Mouse (Mus musculus): ENCODE measurements around the gene Tyro3. TPM values are rescaled to one million over a fixed set of nuclear protein-coding genes. Genes with fewer than 3 reads are reported as not detected.

Tyro3 gene
- total RNA-seq (2021), result 10 to 100 TPM; 87.0 to 88.2 TPM

DNA sequence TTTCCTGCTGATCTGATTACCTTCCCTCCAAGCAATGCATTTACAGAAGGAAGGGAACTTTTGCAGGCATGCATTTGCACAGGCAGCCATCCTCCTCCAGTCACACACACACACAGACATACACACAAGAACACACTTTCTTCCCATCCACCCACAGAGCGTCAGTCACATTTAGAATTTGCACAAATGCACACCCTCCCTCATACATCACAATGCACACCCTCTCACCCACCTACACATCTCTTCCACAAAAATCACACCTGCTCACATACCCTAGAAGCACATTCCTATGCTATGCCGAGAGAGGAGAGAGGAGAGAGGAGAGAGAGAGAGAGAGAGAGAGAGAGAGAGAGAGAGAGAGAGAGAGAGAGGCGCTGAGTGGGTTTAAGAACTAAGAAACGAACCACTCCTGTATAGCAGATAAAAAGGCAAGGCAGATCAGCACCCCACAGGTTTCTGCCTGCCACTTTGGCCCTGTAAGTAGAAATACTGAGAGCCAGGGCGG is at the start of gene Tyro3:
TSS of gene Tyro3 (plus strand) at position 455 of the 505 bp plus-strand sequence.
- DNase-seq (ENCODE audit: extremely low spot score in 1 of 2, low spot score in 1 of 2), result no peak

DNA sequence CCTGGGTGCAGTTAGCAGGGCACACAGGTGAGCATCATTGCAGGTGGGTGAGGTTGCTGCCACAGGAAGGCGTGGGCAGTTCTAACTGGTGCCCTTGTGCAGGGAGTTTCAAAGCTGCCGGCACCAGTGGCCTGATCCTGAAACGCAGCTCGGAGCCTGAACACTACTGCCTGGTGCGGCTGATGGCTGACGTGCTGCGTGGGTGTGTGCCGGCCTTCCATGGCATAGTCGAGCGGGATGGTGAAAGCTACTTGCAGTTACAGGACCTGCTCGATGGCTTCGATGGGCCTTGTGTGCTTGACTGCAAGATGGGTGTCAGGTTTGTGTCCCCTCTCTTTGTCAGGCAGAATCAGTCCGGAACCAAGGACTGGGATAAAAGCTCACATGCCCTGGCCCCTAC is 48.3 kb upstream of the Tyro3 start:
- DNase-seq (ENCODE audit: extremely low spot score in 1 of 2, low spot score in 1 of 2), result no peak

DNA sequence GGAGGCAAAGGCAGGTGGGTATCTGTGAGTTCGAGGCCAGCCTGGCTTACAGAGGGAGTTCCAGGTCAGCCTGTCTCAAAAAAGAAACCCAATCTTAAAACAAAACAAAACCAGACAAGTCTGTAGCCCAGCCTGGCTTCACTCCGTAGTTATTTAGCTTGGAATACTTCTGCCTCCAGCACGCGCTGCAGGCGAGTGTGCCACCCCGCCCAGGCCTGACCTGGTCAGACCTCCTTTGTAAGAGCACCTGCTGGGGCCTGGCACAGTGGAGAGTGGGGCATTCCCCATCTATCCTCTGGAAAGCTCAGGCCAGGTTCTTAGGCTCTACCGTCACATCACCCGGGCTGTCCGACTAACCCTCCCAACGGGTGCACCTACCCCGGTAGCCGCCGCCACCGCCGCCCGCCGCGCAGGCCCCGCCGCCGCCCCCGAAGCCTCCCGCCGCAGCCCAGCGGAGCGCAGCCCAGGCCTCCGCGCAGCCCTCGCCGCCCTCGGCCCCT is 39.9 kb upstream of the Tyro3 start:
- DNase-seq (ENCODE audit: extremely low spot score in 1 of 2, low spot score in 1 of 2), result no peak

DNA sequence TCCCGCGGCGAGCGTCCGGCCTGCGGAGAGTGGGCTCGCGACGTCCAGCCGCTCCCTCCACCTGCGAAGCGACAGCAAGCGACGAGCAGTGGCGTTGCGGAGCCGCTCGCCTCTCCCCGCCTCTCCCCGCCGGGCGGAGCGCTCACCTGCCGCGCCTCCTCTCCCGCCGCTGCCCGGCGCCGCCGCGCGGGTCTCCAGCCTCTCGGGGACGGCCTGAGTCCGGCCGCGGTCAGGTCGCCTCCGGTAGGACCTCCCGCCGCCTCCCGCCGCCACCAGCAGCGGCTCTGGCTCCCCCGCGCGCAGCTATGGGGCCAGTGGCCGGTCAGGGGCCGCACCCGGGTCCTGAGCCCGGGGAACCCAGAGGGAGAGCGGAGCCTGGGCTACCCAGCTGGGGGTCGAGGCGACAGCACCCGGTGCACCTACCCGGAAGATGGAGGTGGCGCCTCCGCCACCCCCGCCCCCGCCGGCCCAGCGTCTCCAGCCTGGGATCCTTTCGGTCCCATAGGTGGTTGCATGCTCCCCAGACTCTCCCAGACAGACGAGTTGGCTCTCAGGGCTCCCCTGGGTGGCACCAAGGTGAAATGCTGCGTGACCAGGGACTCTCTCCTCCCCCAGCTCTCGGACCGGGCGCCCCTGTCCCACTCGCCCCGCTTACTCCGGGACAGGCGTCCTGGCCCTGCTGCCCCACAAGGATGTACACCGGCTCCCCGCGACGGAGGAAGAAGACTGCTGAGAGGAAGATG is 39.3 kb upstream of the Tyro3 start:
- DNase-seq (ENCODE audit: extremely low spot score in 1 of 2, low spot score in 1 of 2), result no peak

DNA sequence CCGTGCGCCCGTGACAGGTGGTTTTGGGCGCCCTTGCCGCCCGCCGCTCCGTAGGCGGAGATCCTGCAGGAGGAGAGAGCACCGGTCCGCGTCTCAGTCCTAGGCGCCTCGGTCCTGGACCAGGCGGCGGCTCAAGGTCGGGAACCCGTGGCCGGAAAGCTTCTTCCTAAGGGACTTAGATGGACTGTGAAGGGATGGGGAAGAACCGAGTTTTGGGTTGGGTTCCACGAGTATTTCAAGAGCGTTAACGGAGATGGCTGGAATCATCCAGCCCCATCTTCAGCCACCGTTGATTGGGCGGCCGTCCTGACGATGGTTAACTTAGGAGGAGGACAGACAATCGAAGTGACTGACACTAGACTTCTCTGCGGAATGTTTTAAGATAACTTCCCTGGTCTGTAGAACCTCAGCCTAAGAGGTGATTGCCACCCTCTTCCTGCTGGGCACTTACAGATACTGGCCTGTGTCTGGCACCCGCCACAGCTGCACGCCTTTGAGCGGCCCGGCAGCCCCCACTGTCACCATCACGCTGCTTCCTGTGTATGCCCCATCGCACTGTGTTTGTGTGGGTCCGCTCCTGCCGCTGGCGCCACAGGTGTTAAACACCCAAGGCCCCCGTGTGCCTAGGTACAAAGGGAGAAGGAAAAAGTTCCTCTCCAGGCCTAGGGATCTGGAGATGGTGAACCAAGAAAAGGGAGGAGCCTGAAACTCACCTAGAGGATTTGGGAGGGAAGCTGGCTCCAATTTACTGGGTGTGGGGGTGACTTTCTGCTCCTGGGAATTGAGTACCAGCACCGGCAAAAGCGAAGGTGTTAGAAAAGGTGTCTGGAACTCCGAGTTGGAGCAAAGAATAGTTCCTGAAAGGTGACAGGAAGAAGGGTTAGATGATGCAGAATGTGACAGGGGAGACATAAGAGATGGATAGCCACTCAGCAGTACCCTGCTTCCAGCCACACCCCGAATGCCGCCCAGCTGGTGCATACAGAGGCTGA is 38.4 kb upstream of the Tyro3 start:
- no peak for DNase-seq (ENCODE audit: extremely low spot score in 1 of 2, low spot score in 1 of 2)

DNA sequence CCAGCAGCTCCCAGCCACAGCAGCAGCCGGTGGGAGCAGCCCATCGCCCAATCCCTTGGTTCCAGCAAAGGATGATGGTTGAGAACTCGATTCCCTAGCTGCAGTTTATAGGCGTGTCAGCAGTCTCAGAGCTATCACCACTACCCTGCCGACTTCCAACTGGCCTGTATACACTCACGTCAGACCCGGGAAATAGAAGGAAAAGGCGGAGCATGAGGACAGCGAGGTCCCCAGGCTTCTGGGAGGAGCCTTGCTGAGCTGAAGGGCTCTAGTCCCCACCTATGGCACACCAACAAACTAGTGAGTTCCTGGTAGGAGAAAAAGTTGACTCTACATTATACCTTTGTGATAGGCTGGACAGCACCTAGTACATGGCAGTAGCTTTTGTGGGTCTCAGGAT is 37.3 kb upstream of the Tyro3 start, which contains the start of gene Ltk:
TSS of gene Ltk (minus strand) at position 181 of the 400 bp plus-strand sequence.
- DNase-seq (ENCODE audit: extremely low spot score in 1 of 2, low spot score in 1 of 2), result no peak

DNA sequence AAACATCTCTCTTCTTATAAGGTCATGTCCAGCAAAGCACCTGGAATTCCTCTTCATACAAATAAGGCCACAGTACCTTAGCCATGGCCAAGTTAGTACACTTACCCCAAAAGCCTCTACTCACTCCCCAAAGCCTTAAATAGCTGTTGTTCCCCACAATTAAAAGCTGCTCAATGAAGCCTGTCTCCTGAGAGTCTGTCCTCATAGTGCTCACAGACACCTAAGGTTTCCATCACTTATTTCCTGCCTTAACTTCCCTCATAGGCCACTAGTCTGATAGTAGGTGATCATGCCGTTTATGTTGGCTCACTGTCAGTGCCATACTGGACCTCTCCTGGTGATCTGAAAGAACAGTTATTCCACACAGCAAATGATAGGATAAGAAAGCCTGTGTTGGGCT is 35.3 kb upstream of the Tyro3 start:
- DNase-seq (ENCODE audit: extremely low spot score in 1 of 2, low spot score in 1 of 2), result no peak

DNA sequence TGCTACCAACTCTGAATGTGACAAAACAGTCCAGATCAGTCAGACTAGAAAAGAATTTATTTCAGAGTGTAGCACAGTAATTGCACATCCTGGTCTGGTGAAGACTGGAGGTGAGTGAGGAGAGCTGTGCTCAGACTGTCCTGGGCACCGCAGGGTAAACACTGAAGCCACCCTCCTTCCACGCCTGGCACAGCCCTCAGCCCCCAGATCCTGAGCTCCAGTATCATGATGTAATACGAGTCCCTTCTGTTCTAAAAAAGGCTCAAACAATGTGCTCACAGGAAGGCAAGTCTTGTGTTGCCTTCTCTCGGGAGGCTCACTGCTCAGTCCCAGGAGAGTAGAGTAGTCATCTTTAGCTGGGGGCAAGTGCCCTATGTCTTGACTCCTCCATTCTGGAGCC is 33.6 kb upstream of the Tyro3 start:
- no peak for DNase-seq (ENCODE audit: extremely low spot score in 1 of 2, low spot score in 1 of 2)

DNA sequence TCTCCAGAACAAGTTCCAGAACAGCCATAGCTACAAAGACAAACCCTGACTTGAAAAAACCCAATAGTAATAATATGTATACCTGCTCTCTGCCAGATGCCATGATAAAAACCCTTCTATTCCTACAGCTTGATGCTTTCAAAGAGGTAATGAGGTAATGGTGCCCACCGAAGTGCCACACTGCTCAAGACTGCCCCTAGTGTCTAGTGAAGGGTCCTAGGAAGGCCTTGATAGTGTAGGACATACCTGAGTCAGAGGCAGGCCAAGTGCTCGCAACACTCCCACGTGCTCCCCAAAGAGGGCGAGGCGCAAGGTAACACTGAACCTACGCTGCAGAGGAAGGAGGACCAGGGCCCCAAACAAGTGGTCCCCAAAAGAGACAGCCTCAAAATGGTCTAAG is 30.3 kb upstream of the Tyro3 start:
- no peak for DNase-seq (ENCODE audit: extremely low spot score in 1 of 2, low spot score in 1 of 2)

DNA sequence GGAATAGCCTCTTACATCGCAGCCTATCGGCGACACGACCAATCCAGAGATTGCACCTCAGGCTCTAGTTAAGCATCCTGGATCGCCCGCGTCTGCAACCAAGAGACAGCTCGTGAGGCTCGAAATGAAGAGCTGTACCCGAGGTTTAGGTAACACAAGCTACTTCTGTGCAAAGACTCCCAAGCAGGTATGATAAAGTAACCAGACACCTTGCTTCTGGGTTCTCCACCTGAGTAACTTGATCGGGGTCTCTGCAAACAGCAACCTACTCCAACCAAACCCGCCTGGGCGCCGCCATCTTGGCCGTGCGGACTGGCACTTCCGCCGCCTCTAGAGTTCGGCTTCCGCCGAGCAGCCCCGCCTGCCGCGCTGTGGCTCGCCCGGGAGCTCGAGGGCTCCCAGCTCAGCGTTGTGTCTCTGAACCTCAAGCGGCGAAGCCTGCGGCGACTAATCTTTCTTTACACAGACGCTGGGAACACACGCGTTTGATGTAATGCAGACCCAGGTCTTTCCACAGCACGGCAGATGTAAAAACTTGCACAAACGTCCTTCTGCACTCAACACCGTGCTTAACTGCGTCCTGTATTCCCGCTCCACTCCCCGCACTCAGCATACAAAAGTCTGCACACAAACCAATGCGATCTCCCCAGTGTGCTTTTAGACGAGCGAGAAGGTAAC is 10.2 kb upstream of the Tyro3 start, which contains the start of gene Rpap1:
TSS of gene Rpap1 (minus strand) at position 332 of the 678 bp plus-strand sequence.
- DNase-seq (ENCODE audit: extremely low spot score in 1 of 2, low spot score in 1 of 2), result peak; percentile 81 to 83

DNA sequence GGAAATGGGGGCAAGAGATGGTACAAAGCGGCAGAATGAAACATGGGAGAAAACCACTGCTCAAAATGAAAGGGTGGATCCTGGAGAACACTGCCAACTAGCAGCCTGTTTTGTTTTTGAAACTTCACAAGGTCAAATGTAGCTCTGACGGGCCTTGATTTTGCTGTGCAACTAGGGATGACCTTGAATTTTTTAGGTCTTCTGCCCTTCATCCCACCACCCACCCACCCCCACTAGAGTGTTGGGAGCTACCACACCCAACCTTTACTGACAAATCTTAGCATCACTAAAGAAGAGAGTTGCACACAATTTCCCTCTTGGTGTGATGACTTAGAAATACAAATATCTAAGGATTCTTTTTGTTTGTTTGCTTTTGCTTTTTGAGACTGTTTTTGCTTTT is 7.5 kb upstream of the Tyro3 start:
- no peak for DNase-seq (ENCODE audit: extremely low spot score in 1 of 2, low spot score in 1 of 2)

DNA sequence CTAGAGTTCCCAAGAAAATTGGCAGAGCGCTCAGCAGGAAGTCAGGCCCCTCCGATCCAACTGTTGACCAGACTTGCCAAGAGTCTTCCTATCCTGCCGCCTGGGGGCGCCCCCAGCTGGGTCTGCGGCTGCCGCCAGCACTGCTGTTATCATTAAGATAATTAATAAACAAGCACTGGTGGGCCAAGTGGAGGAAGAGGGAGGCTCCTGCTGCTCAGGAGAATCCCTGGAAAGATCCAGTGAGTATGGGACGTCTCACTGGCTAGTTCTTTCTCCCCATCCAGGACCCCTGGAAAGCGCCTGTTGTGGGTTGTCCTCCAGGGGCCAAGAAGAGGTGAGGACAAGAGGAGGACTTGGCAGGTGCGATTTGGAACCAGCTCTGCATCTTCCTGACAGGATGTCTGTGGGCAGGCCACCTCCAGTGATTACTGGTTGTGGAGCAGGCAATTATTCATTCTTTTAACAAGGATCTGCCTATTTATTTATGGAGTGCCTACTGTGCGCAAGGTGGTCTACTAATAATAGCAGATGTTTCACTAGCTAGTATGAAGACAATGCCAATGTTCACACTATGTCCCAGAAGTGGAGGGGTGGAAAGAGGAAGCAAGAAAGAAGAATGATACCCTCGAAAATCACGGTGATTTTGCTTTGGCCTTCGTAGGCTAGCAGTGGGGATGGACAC is 854 bp downstream of the Tyro3 start:
- DNase-seq (ENCODE audit: extremely low spot score in 1 of 2, low spot score in 1 of 2), result peak in 1 of 2 experiments; percentile 52

DNA sequence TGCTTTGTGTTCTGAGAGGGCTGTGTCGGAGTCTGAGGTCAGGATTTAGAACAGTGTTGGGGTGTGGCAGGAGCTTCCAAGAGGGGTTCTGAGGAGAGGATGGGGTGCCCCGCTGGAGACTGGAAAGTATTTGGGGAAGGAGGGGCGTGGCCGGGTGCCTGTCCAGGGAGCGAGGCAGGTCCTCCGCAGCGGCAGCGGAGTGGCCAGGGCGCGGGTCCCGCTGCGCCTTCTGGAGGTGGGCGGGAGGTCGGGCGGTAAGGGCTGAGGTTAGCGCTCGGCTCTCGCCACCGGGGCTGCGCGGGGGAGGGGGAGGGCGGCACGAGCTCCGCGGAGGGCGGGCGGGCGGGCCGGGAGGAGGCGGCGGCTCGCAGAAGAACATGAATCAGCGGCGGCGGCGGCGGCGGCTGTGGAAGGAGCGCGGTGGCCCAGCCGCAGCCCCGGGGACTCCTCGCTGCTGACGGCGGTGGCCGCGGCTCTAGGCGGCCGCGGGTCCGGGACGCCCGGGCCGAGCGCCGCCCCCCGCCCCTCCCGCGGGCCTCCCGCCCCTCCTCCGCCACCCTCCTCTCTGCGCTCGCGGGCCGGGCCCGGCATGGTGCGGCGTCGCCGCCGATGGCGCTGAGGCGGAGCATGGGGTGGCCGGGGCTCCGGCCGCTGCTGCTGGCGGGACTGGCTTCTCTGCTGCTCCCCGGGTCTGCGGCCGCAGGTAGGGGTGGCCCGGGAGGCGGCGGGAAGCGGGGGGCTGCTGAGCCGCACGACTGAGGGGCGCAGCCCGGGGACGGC is 1.8 kb downstream of the Tyro3 start:
- DNase-seq (ENCODE audit: extremely low spot score in 1 of 2, low spot score in 1 of 2), result peak in 1 of 2 experiments; percentile 19

DNA sequence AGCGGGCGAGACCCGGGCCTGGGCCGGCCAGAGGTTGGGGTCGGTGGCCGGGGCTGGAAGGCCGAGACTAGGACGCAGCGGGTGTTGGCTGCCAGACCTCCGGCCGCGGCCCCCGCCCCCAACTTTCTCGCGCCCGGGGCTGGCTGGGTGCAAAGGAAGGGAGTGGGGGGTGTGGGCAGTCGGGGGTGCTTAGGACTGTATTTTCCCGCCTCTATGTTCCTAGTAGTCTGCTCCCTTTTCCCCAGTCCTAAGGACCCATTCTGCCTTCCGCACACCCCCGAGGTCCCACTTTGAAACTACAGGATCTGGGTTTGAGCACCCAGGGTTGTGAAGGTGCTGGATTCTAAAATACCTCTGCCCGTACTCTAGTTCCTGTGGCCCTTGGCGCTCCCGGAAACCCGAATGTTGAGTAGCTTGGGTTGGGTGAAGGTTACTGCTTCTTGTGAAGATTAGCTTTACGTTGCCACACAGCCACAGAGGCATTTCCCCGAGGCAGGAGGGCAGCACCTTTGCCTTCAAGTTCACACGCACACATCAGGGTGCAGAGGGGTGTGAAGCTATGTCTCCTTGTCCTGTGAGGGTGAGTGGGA is 2.5 kb downstream of the Tyro3 start:
- no peak for DNase-seq (ENCODE audit: extremely low spot score in 1 of 2, low spot score in 1 of 2)

DNA sequence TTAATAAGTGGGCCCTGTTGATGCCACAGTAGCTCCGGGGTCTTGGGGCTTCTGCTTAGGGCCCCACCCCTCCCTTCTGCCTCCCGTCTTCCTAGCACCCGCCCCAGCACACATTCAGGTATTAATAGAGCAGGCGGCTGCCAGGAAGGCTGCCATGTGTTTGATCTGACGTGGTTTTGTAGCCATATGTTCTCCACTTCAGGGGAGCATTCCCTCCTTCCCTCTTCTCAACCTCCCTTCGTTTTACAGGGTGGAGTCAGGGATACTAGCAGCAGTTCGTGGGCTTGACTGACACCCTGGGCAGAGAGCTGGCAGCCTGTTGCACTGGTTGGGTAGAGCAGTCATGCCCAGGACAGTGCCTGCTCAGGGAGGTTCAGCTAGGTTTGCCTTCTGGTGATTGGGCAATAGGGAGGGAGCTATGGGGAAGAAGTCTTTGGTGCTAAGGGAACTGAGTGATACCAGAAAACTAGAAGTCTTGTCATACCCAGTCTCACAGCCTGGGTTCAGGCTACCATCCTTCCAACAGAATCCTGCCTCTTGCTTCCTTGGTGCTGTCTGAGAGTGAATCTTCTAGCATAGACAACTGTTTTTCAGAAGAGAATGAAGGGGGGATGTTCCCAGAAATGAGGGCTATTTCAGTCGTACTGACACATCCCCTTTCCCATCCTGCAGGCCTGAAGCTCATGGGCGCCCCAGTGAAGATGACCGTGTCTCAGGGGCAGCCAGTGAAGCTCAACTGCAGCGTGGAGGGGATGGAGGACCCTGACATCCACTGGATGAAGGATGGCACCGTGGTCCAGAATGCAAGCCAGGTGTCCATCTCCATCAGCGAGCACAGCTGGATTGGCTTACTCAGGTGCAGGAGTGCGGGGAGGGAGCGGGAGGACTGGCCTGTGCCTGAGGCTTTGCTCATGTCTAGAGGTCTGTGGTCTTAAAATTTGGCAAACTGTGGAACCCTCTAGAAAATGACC is 3.6 kb downstream of the Tyro3 start:
- DNase-seq (ENCODE audit: extremely low spot score in 1 of 2, low spot score in 1 of 2), result peak in 1 of 2 experiments; percentile 12

DNA sequence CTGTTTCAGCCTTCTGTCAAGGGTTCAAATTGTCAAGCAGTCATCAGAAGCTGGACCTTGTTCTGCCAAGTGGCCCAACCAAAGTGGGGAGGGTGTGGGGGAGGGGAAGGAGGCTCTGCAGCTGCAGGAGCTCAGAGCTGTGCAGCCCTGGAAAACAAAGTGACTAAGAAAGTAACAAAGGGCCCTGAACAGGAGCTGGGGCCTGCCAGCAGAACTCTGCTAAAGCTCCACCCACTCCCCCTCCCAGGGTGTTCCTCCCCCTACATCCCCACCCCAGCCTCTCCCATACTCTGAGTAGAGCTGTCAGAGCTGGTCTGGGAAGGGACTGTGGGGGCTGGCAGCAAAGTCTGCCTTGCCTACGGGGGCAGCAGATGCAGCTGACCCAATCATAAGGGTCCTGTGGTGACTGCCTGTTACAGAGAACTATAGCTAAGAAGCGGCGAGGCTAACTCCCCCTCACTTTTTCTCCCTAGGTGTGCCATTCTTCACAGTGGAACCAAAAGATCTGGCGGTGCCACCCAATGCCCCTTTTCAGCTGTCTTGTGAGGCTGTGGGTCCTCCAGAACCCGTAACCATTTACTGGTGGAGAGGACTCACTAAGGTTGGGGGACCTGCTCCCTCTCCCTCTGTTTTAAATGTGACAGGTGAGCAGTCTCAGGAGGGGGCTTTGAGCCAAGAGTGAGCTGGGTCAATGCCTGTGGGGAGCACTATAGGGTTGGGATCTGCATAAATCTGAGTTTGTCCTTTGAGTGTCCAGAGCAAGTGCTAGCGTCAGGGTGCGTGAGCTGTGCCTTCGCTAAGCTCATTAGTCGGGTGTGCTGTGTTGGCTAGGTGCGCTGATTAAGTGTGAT is 5.5 kb downstream of the Tyro3 start:
- peak in 1 of 2 experiments; percentile 27 for DNase-seq (ENCODE audit: extremely low spot score in 1 of 2, low spot score in 1 of 2)
